Mouse (Mus musculus) urinary bladder, postnatal 36 days (tissue): ENCODE measurements around the gene Hils1.
A peak's percentile ranks its signal among the peaks of the same experiment; 100 is the strongest.
"Not testable (repeated sequence)": the region's sequence is repeated elsewhere in the genome, so short reads cannot be mapped to it uniquely, and the experiment has no call there.

Source experiments
- DNase-seq, 2 experiments: peaks; one replicate each; pipeline ENCODE4 v3.0.0; 2022; ENCODE audit warnings: low spot score in 2 of 2, mixed read lengths in 1 of 2

Hils1 gene

GRCm38 (mm10) chr11:94952169-94952568 is 15.2 kb upstream of the Hils1 start:
- DNase-seq, result no peak

- no peak for DNase-seq
Measured at GRCm38 (mm10) chr11:94955103-94955502, 12.3 kb upstream of the Hils1 start.

- no peak for DNase-seq
Measured at GRCm38 (mm10) chr11:94957693-94958064, 9.7 kb upstream of the Hils1 start.

- DNase-seq, result peak in 1 of 2 experiments; percentile 80
Measured at GRCm38 (mm10) chr11:94958065-94958858, 9.1 kb upstream of the Hils1 start.

- DNase-seq, result no peak
Measured at GRCm38 (mm10) chr11:94962534-94963101, 4.8 kb upstream of the Hils1 start.

- no peak for DNase-seq
Measured at GRCm38 (mm10) chr11:94968187-94968586, 794 bp downstream of the Hils1 start.

- DNase-seq, result not testable (repeated sequence)
Measured at GRCm38 (mm10) chr11:94969709-94970108, 2.3 kb downstream of the Hils1 start.

- DNase-seq, result peak in 1 of 2 experiments; percentile 65
Measured at GRCm38 (mm10) chr11:94970210-94970943, 3.0 kb downstream of the Hils1 start.

- DNase-seq, result no peak
Measured at GRCm38 (mm10) chr11:94971895-94972615, 4.7 kb downstream of the Hils1 start.

GRCm38 (mm10) chr11:94972887-94973286 is 5.5 kb downstream of the Hils1 start:
- DNase-seq, result no peak

- no peak for DNase-seq
Measured at GRCm38 (mm10) chr11:94973313-94973712, 5.9 kb downstream of the Hils1 start.

GRCm38 (mm10) chr11:94974951-94975350 is 7.6 kb downstream of the Hils1 start:
- no peak for DNase-seq

GRCm38 (mm10) chr11:94976199-94976598 is 8.8 kb downstream of the Hils1 start, which contains the start of gene Sgca:
Sgca (minus strand) TSS chr11:94976327.
- DNase-seq, result no peak

- no peak for DNase-seq
Measured at GRCm38 (mm10) chr11:94978178-94978915, 11.0 kb downstream of the Hils1 start.

- peak; percentile 97 to 98 for DNase-seq
Measured at GRCm38 (mm10) chr11:94978947-94979346, 11.6 kb downstream of the Hils1 start.

GRCm38 (mm10) chr11:94979462-94980179 is 12.2 kb downstream of the Hils1 start:
- no peak for DNase-seq

GRCm38 (mm10) chr11:94985140-94985539 is 17.7 kb downstream of the Hils1 start:
- DNase-seq, result no peak

GRCm38 (mm10) chr11:94985822-94986221 is 18.4 kb downstream of the Hils1 start:
- DNase-seq, result no peak

- DNase-seq, result no peak
Measured at GRCm38 (mm10) chr11:94986435-94986834, 19.0 kb downstream of the Hils1 start.

- DNase-seq, result no peak
Measured at GRCm38 (mm10) chr11:94987341-94987740, 19.9 kb downstream of the Hils1 start.

- DNase-seq, result no peak
Measured at GRCm38 (mm10) chr11:94987851-94988250, 20.5 kb downstream of the Hils1 start.
